Mouse (Mus musculus) neural tube, embryonic 11.5 days (tissue): ENCODE data around the gene Tle3. TPM values are rescaled to one million over a fixed set of nuclear protein-coding genes. Genes with fewer than 3 reads are reported as not detected.
A peak's percentile ranks its signal among the peaks of the same experiment; 100 is the strongest.

Source experiments
- ATAC-seq: fragments of 200-750 bp; cut with Nextera tagmentation; 2 replicates; pipeline ENCODE4 v1.8.0; 2017; ENCODE audit warnings: moderate number of reproducible peaks, mild to moderate bottlenecking, moderate TSS enrichment, moderate library complexity; ENCODE audit not compliant: insufficient read depth, low FRiP score, low TSS enrichment
- DNase-seq: peaks from one replicate; pipeline ENCODE4 v3.0.0-alpha.2; 2015; ENCODE audit warnings: low spot score
- H3K27ac ChIP-seq: fragments of 300-500 bp; sonication (generic); 2 replicates; pipeline ENCODE4 v1.5.1; 2014; ENCODE audit warnings: low read depth, mild to moderate bottlenecking, low read length
- H3K27me3 ChIP-seq: fragments of 300-500 bp; sonication (generic); 2 replicates; pipeline ENCODE4 v1.6.1; 2014; ENCODE audit warnings: mild to moderate bottlenecking, low read length, mixed read lengths; ENCODE audit not compliant: control insufficient read depth, insufficient read depth
- H3K36me3 ChIP-seq: fragments of 300-500 bp; sonication (generic); 2 replicates; pipeline ENCODE4 v1.6.1; 2014; ENCODE audit warnings: mild to moderate bottlenecking, low read length, moderate library complexity, mixed read lengths; ENCODE audit not compliant: control insufficient read depth, insufficient read depth
- H3K4me1 ChIP-seq: fragments of 300-500 bp; sonication (generic); 2 replicates; pipeline ENCODE4 v1.6.1; 2014; ENCODE audit warnings: low read length, mixed read lengths; ENCODE audit not compliant: control insufficient read depth, insufficient read depth
- H3K4me2 ChIP-seq: fragments of 300-500 bp; sonication (generic); 2 replicates; pipeline ENCODE4 v1.6.1; 2014; ENCODE audit warnings: low read depth, mild to moderate bottlenecking, moderate library complexity
- H3K4me3 ChIP-seq: fragments of 300-500 bp; sonication (generic); 2 replicates; pipeline ENCODE4 v1.5.1; 2014; ENCODE audit warnings: low read depth, low read length
- H3K9ac ChIP-seq: fragments of 300-500 bp; sonication (generic); 2 replicates; pipeline ENCODE4 v1.6.1; 2014; ENCODE audit warnings: mild to moderate bottlenecking, low read length
- H3K9me3 ChIP-seq: fragments of 300-500 bp; sonication (generic); 2 replicates; pipeline ENCODE4 v1.6.1; 2016; ENCODE audit warnings: low read length; ENCODE audit not compliant: control insufficient read depth
- WGBS: fragments of 180-500 bp; shearing (Covaris S2); extraction: QIAGEN DNeasy Blood & Tissue Kit; methylation state at CpG from one replicate; pipeline ENCODE4 v1.1.7; 2014; 5-methylcytosine and 5-hydroxymethylcytosine counted together
- polyA plus RNA-seq: library from polyadenylated mRNA; unstranded; fragments of >200 nt; fragmentation: Nextera tagmentation; extraction: Ambion mirVana; gene quantifications from 2 replicates; pipeline ENCODE4 v1.2.1, GENCODE M21; 2014

Gene Tle3
- polyA plus RNA-seq, 1 experiment from 2014 or later: 42.4 TPM

- DNase-seq (no peak), ATAC-seq (no peak)
- H3K27ac ChIP-seq: no peak overlapping the region
- no peaks in the 10 kb centered on the region for H3K9me3 ChIP-seq
- H3K27me3 ChIP-seq: no peaks in the 10 kb centered on the region
- peaks cover 51% of the 10 kb centered on the region for H3K36me3 ChIP-seq
- H3K4me3 ChIP-seq: no peak overlapping the region
- H3K9ac ChIP-seq: no peak overlapping the region
- H3K4me1 ChIP-seq: no peaks in the 10 kb centered on the region
- H3K4me2 ChIP-seq: no peak overlapping the region
- 77% methylated on average over 9 of the region's 9 CpGs for WGBS
Measured at GRCm38 (mm10) chr9:61416571-61416970, 44.4 kb downstream of the Tle3 start.

GRCm38 (mm10) chr9:61421626-61422025 lies 49.5 kb downstream of the Tle3 start:
- ATAC-seq (no peak), DNase-seq (no peak)
- no peaks in the 10 kb centered on the region for H3K9me3 ChIP-seq
- H3K4me2 ChIP-seq: no peak overlapping the region
- 93% methylated on average over 3 of the region's 3 CpGs for WGBS
- peaks cover 14% of the 10 kb centered on the region for H3K36me3 ChIP-seq
- no peaks in the 10 kb centered on the region for H3K27me3 ChIP-seq
- no peak overlapping the region for H3K4me3 ChIP-seq
- H3K9ac ChIP-seq: no peak overlapping the region
- H3K27ac ChIP-seq: no peak overlapping the region
- no peaks in the 10 kb centered on the region for H3K4me1 ChIP-seq

GRCm38 (mm10) chr9:61424245-61424644 lies 52.1 kb downstream of the Tle3 start:
- 87% methylated on average over 3 of the region's 3 CpGs for WGBS
- ATAC-seq (no peak), DNase-seq (no peak)
- Histone ChIP-seq H3K4me3 (no peak overlapping the region), H3K27ac (no peak overlapping the region), H3K4me2 (no peak overlapping the region), H3K36me3 (no peaks in the 10 kb centered on the region), H3K9ac (no peak overlapping the region), H3K27me3 (no peaks in the 10 kb centered on the region), H3K4me1 (no peaks in the 10 kb centered on the region), H3K9me3 (no peaks in the 10 kb centered on the region)

GRCm38 (mm10) chr9:61426493-61426892 lies 54.3 kb downstream of the Tle3 start:
- H3K9me3 ChIP-seq: no peaks in the 10 kb centered on the region
- no peak overlapping the region for H3K27ac ChIP-seq
- H3K36me3 ChIP-seq: no peaks in the 10 kb centered on the region
- H3K4me2 ChIP-seq: no peak overlapping the region
- H3K4me3 ChIP-seq: no peak overlapping the region
- WGBS: 79% methylated on average over 7 of the region's 7 CpGs
- no peaks in the 10 kb centered on the region for H3K27me3 ChIP-seq
- no peaks in the 10 kb centered on the region for H3K4me1 ChIP-seq
- no peak overlapping the region for H3K9ac ChIP-seq
- DNase-seq (no peak), ATAC-seq (no peak)

- Histone ChIP-seq H3K4me2 (no peak overlapping the region), H3K9ac (no peak overlapping the region), H3K27ac (no peak overlapping the region), H3K27me3 (no peaks in the 10 kb centered on the region), H3K4me3 (no peak overlapping the region), H3K4me1 (no peaks in the 10 kb centered on the region), H3K9me3 (no peaks in the 10 kb centered on the region), H3K36me3 (no peaks in the 10 kb centered on the region)
- no peak for DNase-seq
- no peak for ATAC-seq
- 88% methylated on average over 6 of the region's 6 CpGs for WGBS
Measured at GRCm38 (mm10) chr9:61427051-61427450, 54.9 kb downstream of the Tle3 start.

GRCm38 (mm10) chr9:61427901-61428300 lies 55.7 kb downstream of the Tle3 start:
- no peak overlapping the region for H3K4me3 ChIP-seq
- H3K9ac ChIP-seq: no peak overlapping the region
- no peaks in the 10 kb centered on the region for H3K36me3 ChIP-seq
- H3K27ac ChIP-seq: no peak overlapping the region
- ATAC-seq (no peak), DNase-seq (no peak)
- H3K27me3 ChIP-seq: no peaks in the 10 kb centered on the region
- no peak overlapping the region for H3K4me2 ChIP-seq
- H3K4me1 ChIP-seq: no peaks in the 10 kb centered on the region
- 87% methylated on average over 3 of the region's 3 CpGs for WGBS
- H3K9me3 ChIP-seq: no peaks in the 10 kb centered on the region

- Histone ChIP-seq H3K4me1 (peaks cover 13% of the 10 kb centered on the region), H3K36me3 (no peaks in the 10 kb centered on the region), H3K9me3 (no peaks in the 10 kb centered on the region), H3K4me3 (no peak overlapping the region), H3K27me3 (no peaks in the 10 kb centered on the region), H3K4me2 (no peak overlapping the region), H3K9ac (no peak overlapping the region), H3K27ac (no peak overlapping the region)
- ATAC-seq (no peak), DNase-seq (no peak)
- 89% methylated on average over 4 of the region's 4 CpGs for WGBS
Measured at GRCm38 (mm10) chr9:61431830-61432229, 59.7 kb downstream of the Tle3 start.

GRCm38 (mm10) chr9:61433206-61433605 lies 61.0 kb downstream of the Tle3 start:
- Histone ChIP-seq H3K4me2 (no peak overlapping the region), H3K36me3 (no peaks in the 10 kb centered on the region), H3K4me1 (peaks cover 13% of the 10 kb centered on the region), H3K27me3 (no peaks in the 10 kb centered on the region; the same call in 1 of the 2 replicates), H3K27ac (no peak overlapping the region), H3K9ac (no peak overlapping the region), H3K4me3 (no peak overlapping the region), H3K9me3 (no peaks in the 10 kb centered on the region)
- 47% methylated on average over 2 of the region's 2 CpGs for WGBS
- no peak for DNase-seq
- ATAC-seq: no peak

- no peak overlapping the region for H3K4me2 ChIP-seq
- no peaks in the 10 kb centered on the region for H3K36me3 ChIP-seq
- ATAC-seq: peak; percentile 85
- H3K27me3 ChIP-seq: no peaks in the 10 kb centered on the region; the same call in 1 of the 2 replicates
- no peaks in the 10 kb centered on the region for H3K9me3 ChIP-seq
- H3K27ac ChIP-seq: no peak overlapping the region
- no peak overlapping the region for H3K9ac ChIP-seq
- H3K4me1 ChIP-seq: peaks cover 13% of the 10 kb centered on the region
- WGBS: 24% methylated on average over 11 of the region's 11 CpGs
- peak; percentile 65 for DNase-seq
- H3K4me3 ChIP-seq: no peak overlapping the region
Measured at GRCm38 (mm10) chr9:61434062-61434461, 61.9 kb downstream of the Tle3 start.
